Mouse (Mus musculus) inflammation-experienced regulatory T-cells, adult 6 months (primary cell): Measurements from ENCODE around the gene Rtp4. TPM values are rescaled to one million over a fixed set of nuclear protein-coding genes. Genes with fewer than 3 reads are reported as not detected.
A peak's percentile ranks its signal among the peaks of the same experiment; 100 is the strongest.

ENCODE experiments used
- ATAC-seq: one replicate; pipeline ENCODE4 v1.8.0; 2017
- polyA plus RNA-seq, 3 experiments: library from polyadenylated mRNA; unstranded; fragments of 100-300 nt; shearing (Covaris generic); gene quantifications; one replicate each; pipeline ENCODE4 v1.2.1; 2017

Rtp4 gene
- polyA plus RNA-seq, 3 experiments from 2014 or later: 92.6 to 125 (median 114) TPM

- no peak for ATAC-seq
Measured at GRCm38 (mm10) chr16:23591119-23592105, 71.3 kb downstream of the Rtp4 start.

- ATAC-seq: no peak
Measured at GRCm38 (mm10) chr16:23592501-23592900, 72.4 kb downstream of the Rtp4 start.

GRCm38 (mm10) chr16:23596696-23597095, 76.6 kb downstream of the Rtp4 start:
- no peak for ATAC-seq

- ATAC-seq: no peak
Measured at GRCm38 (mm10) chr16:23597968-23598367, 77.9 kb downstream of the Rtp4 start.

- ATAC-seq: no peak
Measured at GRCm38 (mm10) chr16:23606220-23606619, 86.1 kb downstream of the Rtp4 start.

- no peak for ATAC-seq
Measured at GRCm38 (mm10) chr16:23606651-23607050, 86.6 kb downstream of the Rtp4 start.

- no peak for ATAC-seq
Measured at GRCm38 (mm10) chr16:23607911-23608410, 87.9 kb downstream of the Rtp4 start.

GRCm38 (mm10) chr16:23609748-23610185, 89.7 kb downstream of the Rtp4 start:
- ATAC-seq: peak; percentile 86

- no peak for ATAC-seq
Measured at GRCm38 (mm10) chr16:23624205-23624604, 104.1 kb downstream of the Rtp4 start.

- no peak for ATAC-seq
Measured at GRCm38 (mm10) chr16:23631531-23631930, 111.4 kb downstream of the Rtp4 start.

- ATAC-seq: no peak
Measured at GRCm38 (mm10) chr16:23632681-23633080, 112.6 kb downstream of the Rtp4 start.

- ATAC-seq: no peak
Measured at GRCm38 (mm10) chr16:23653028-23653427, 132.9 kb downstream of the Rtp4 start.

- ATAC-seq: no peak
Measured at GRCm38 (mm10) chr16:23653479-23653878, 133.4 kb downstream of the Rtp4 start.

GRCm38 (mm10) chr16:23659597-23660531, 139.8 kb downstream of the Rtp4 start:
- ATAC-seq: no peak

Other genes starting within 250 kb of the Rtp4 start
- not detected for gene Rtp1, start 91.2 kb upstream of the Rtp4 start, polyA plus RNA-seq
- gene Masp1, start 524 bp downstream of the Rtp4 start, polyA plus RNA-seq: not detected